Mouse (Mus musculus) thymus, adult 2 months (tissue): ENCODE data around the gene Scd2. TPM values are rescaled to one million over a fixed set of nuclear protein-coding genes. Genes with fewer than 3 reads are reported as not detected.
"Not testable (repeated sequence)": the region's sequence is repeated elsewhere in the genome, so short reads cannot be mapped to it uniquely, and the experiment has no call there.

Source experiments
- DNase-seq: peaks from one replicate; pipeline ENCODE4 v3.0.0; 2021
- H3K27ac ChIP-seq: fragments of 200-500 bp; 2 replicates; pipeline ENCODE4 v1.5.1; 2012; ENCODE audit warnings: low read length, control low read depth; ENCODE audit not compliant: control insufficient read depth, insufficient read depth
- H3K27me3 ChIP-seq: fragments of 200-500 bp; 2 replicates; pipeline ENCODE4 v1.6.1; 2012; ENCODE audit warnings: mild to moderate bottlenecking, low read length, moderate library complexity, mixed read lengths; ENCODE audit not compliant: control insufficient read depth, insufficient read depth
- H3K36me3 ChIP-seq: fragments of 200-500 bp; 2 replicates; pipeline ENCODE4 v1.6.1; 2012; ENCODE audit warnings: mild to moderate bottlenecking, low read length, moderate library complexity; ENCODE audit not compliant: control insufficient read depth, insufficient read depth
- H3K4me1 ChIP-seq: fragments of 200-500 bp; replicated peaks from 2 replicates; pipeline ENCODE4 v1.6.1; 2012; ENCODE audit warnings: low read length; ENCODE audit not compliant: control insufficient read depth, insufficient read depth
- H3K4me3 ChIP-seq: fragments of 200-500 bp; 2 replicates; pipeline ENCODE4 v1.5.1; 2012; ENCODE audit warnings: mild to moderate bottlenecking, low read length, control low read depth, moderate library complexity; ENCODE audit not compliant: control insufficient read depth, insufficient read depth
- CTCF ChIP-seq: fragments of 200-500 bp; IDR thresholded peaks from 2 replicates; pipeline ENCODE4 v1.5.1; 2012; ENCODE audit warnings: mild to moderate bottlenecking, control low read depth, low read length, moderate library complexity, borderline replicate concordance; ENCODE audit not compliant: control insufficient read depth, poor library complexity, insufficient read depth; ENCODE audit errors: extremely low read depth
- POLR2A ChIP-seq: fragments of 200-500 bp; IDR thresholded peaks from 2 replicates; pipeline ENCODE4 v1.6.1; 2012; ENCODE audit warnings: mild to moderate bottlenecking, low read length, control low read depth, moderate library complexity; ENCODE audit not compliant: control insufficient read depth, poor library complexity, insufficient read depth; ENCODE audit errors: extremely low read depth
- WGBS: fragments of 180-500 bp; shearing (Covaris S2); methylation state at CpG from one replicate; pipeline ENCODE4 v1.1.7; 2018; 5-methylcytosine and 5-hydroxymethylcytosine counted together
- polyA plus RNA-seq: library from polyadenylated mRNA; depleted of rRNA; stranded (reverse); fragments of >200 nt; gene quantifications from 2 replicates; pipeline ENCODE4 v1.2.3, GENCODE M21; 2012

Scd2 gene
- polyA plus RNA-seq, 1 experiment, result 261 TPM

- no peaks in the 10 kb centered on the region for H3K27me3 ChIP-seq
- 99% methylated on average over 4 of the region's 4 CpGs for WGBS
- no peak for TF ChIP-seq CTCF
- no peak for TF ChIP-seq POLR2A
- H3K4me3 ChIP-seq, result no peak overlapping the region
- H3K36me3 ChIP-seq, result no peaks in the 10 kb centered on the region
- no peak for DNase-seq
- H3K4me1 ChIP-seq, result 0 out of 2 replicates have a peak, but pooled peaks cover 1% of the 10 kb centered on the region
- H3K27ac ChIP-seq, result no peak overlapping the region
These were observed 19.0 kb upstream of the Scd2 start for GRCm38 (mm10) chr19:44274452-44274851.

- Histone ChIP-seq H3K27me3 (no peaks in the 10 kb centered on the region), H3K4me3 (no peak overlapping the region), H3K27ac (no peak overlapping the region), H3K4me1 (peaks cover 8% of the 10 kb centered on the region), H3K36me3 (no peaks in the 10 kb centered on the region)
- no peak for TF ChIP-seq POLR2A
- TF ChIP-seq CTCF, result no peak
- WGBS, result 97% methylated on average over 1 of the region's 1 CpGs
- DNase-seq, result no peak
These were observed 18.1 kb upstream of the Scd2 start for GRCm38 (mm10) chr19:44275418-44275817.

GRCm38 (mm10) chr19:44276861-44277260 lies 16.6 kb upstream of the Scd2 start:
- 92% methylated on average over 5 of the region's 5 CpGs for WGBS
- H3K27ac ChIP-seq, result no peak overlapping the region
- no peak for DNase-seq
- TF ChIP-seq CTCF (no peak), POLR2A (no peak)
- H3K4me3 ChIP-seq, result no peak overlapping the region
- no peaks in the 10 kb centered on the region for H3K27me3 ChIP-seq
- H3K4me1 ChIP-seq, result peaks cover 20% of the 10 kb centered on the region
- H3K36me3 ChIP-seq, result no peaks in the 10 kb centered on the region

- Histone ChIP-seq H3K27me3 (no peaks in the 10 kb centered on the region), H3K4me3 (no peak overlapping the region), H3K36me3 (no peaks in the 10 kb centered on the region), H3K4me1 (peaks cover 28% of the 10 kb centered on the region), H3K27ac (no peak overlapping the region)
- TF ChIP-seq POLR2A (no peak), CTCF (no peak)
- DNase-seq, result no peak
- WGBS, result 96% methylated on average over 8 of the region's 8 CpGs
These were observed 15.5 kb upstream of the Scd2 start for GRCm38 (mm10) chr19:44277931-44278330.

- Histone ChIP-seq H3K36me3 (no peaks in the 10 kb centered on the region), H3K27ac (peak overlapping the region; percentile 99), H3K27me3 (no peaks in the 10 kb centered on the region), H3K4me1 (peaks cover 44% of the 10 kb centered on the region), H3K4me3 (peak overlapping the region; percentile 30)
- peak; percentile 65 for DNase-seq
- 3% methylated on average over 6 of the region's 6 CpGs for WGBS
- TF ChIP-seq POLR2A (peak; percentile 43; the same call in 1 of the 2 replicates), CTCF (no peak)
These were observed 12.7 kb upstream of the Scd2 start for GRCm38 (mm10) chr19:44280755-44281154.

GRCm38 (mm10) chr19:44281825-44282447 lies 11.5 kb upstream of the Scd2 start:
- H3K36me3 ChIP-seq, H3K27me3 ChIP-seq, DNase-seq, H3K4me3 ChIP-seq: not testable (repeated sequence)
- WGBS, result 14% methylated on average over 1 of the region's 1 CpGs
- peaks cover 46% of the 10 kb centered on the region for H3K4me1 ChIP-seq
- peak overlapping the region; percentile 95 for H3K27ac ChIP-seq
